Mouse (Mus musculus): ENCODE measurements around the gene Ubald1.

GRCm38 (mm10) chr16:4897146-4897730, 17.1 kb upstream of the Ubald1 start:
- no peak for TF ChIP-seq POLR2A (IDR thresholded peaks at IDR 0.05; ENCODE audit: extremely low read depth, insufficient read depth, low read length)
- TF ChIP-seq CTCF (IDR thresholded peaks at IDR 0.05; ENCODE audit: extremely low read depth, insufficient read depth, low read length): no peak

Measured in cortical plate, adult 2 months (tissue).